Mouse (Mus musculus): ENCODE data around the gene Sbf1. TPM values are rescaled to one million over a fixed set of nuclear protein-coding genes. Genes with fewer than 3 reads are reported as not detected.

The Sbf1 gene
- polyA plus RNA-seq, 1 experiment from 2014 or later: 76.5 TPM

- Histone ChIP-seq H3K27me3 (ENCODE audit: control insufficient read depth, insufficient read depth, low read length) (no peaks in the 10 kb centered on the region), H3K4me1 (replicated peaks; ENCODE audit: control insufficient read depth, insufficient read depth, low read length) (peaks cover 11% of the 10 kb centered on the region; the same call in 1 of the 2 replicates), H3K9me3 (ENCODE audit: control insufficient read depth, low read length) (no peaks in the 10 kb centered on the region), H3K4me2 (ENCODE audit: low read depth, low read length, severe bottlenecking) (peak overlapping the region; percentile 18; the same call in 1 of the 2 replicates), H3K9ac (ENCODE audit: low read length) (no peak overlapping the region), H3K36me3 (ENCODE audit: control insufficient read depth, insufficient read depth, low read length) (no peaks in the 10 kb centered on the region), H3K27ac (ENCODE audit: low read depth, low read length) (no peak overlapping the region), H3K4me3 (ENCODE audit: low read depth, low read length) (no peak overlapping the region)
- no peak for ATAC-seq (replicated peaks; ENCODE audit: low FRiP score)
- WGBS: 79% methylated on average over 4 of the region's 4 CpGs
- DNase-seq (ENCODE audit: low spot score): no peak
Measured at GRCm38 (mm10) chr15:89313359-89313758, 1.8 kb downstream of the Sbf1 start.

GRCm38 (mm10) chr15:89309962-89310498 is 5.1 kb downstream of the Sbf1 start:
- H3K27me3 ChIP-seq (ENCODE audit: control insufficient read depth, insufficient read depth, low read length): no peaks in the 10 kb centered on the region
- 84% methylated on average over 6 of the region's 6 CpGs for WGBS
- no peak overlapping the region for H3K27ac ChIP-seq (ENCODE audit: low read depth, low read length)
- peaks cover 4% of the 10 kb centered on the region for H3K36me3 ChIP-seq (ENCODE audit: control insufficient read depth, insufficient read depth, low read length)
- no peak overlapping the region for H3K9ac ChIP-seq (ENCODE audit: low read length)
- no peak overlapping the region for H3K4me3 ChIP-seq (ENCODE audit: low read depth, low read length)
- DNase-seq (ENCODE audit: low spot score) (no peak), ATAC-seq (replicated peaks; ENCODE audit: low FRiP score) (no peak)
- H3K9me3 ChIP-seq (ENCODE audit: control insufficient read depth, low read length): no peaks in the 10 kb centered on the region
- H3K4me2 ChIP-seq (ENCODE audit: low read depth, low read length, severe bottlenecking): no peak overlapping the region
- H3K4me1 ChIP-seq (replicated peaks; ENCODE audit: control insufficient read depth, insufficient read depth, low read length): peaks cover 8% of the 10 kb centered on the region; the same call in 1 of the 2 replicates

- Histone ChIP-seq H3K4me1 (replicated peaks; ENCODE audit: control insufficient read depth, insufficient read depth, low read length) (peaks cover 2% of the 10 kb centered on the region; the same call in 1 of the 2 replicates), H3K27me3 (ENCODE audit: control insufficient read depth, insufficient read depth, low read length) (no peaks in the 10 kb centered on the region), H3K9me3 (ENCODE audit: control insufficient read depth, low read length) (no peaks in the 10 kb centered on the region), H3K9ac (ENCODE audit: low read length) (no peak overlapping the region), H3K4me2 (ENCODE audit: low read depth, low read length, severe bottlenecking) (no peak overlapping the region), H3K27ac (ENCODE audit: low read depth, low read length) (no peak overlapping the region), H3K36me3 (ENCODE audit: control insufficient read depth, insufficient read depth, low read length) (peaks cover 4% of the 10 kb centered on the region), H3K4me3 (ENCODE audit: low read depth, low read length) (no peak overlapping the region)
- DNase-seq (ENCODE audit: low spot score) (peak; percentile 34), ATAC-seq (replicated peaks; ENCODE audit: low FRiP score) (no peak)
- 89% methylated on average over 7 of the region's 7 CpGs for WGBS
Measured at GRCm38 (mm10) chr15:89308406-89309139, 6.5 kb downstream of the Sbf1 start.

- no peak for DNase-seq (ENCODE audit: low spot score)
- ATAC-seq (replicated peaks; ENCODE audit: low FRiP score): no peak
- H3K4me3 ChIP-seq (ENCODE audit: low read depth, low read length): no peak overlapping the region
- WGBS: 92% methylated on average over 13 of the region's 13 CpGs
- H3K9me3 ChIP-seq (ENCODE audit: control insufficient read depth, low read length): no peaks in the 10 kb centered on the region
- no peaks in the 10 kb centered on the region for H3K4me1 ChIP-seq (replicated peaks; ENCODE audit: control insufficient read depth, insufficient read depth, low read length)
- no peak overlapping the region for H3K4me2 ChIP-seq (ENCODE audit: low read depth, low read length, severe bottlenecking)
- H3K27me3 ChIP-seq (ENCODE audit: control insufficient read depth, insufficient read depth, low read length): no peaks in the 10 kb centered on the region
- no peak overlapping the region for H3K27ac ChIP-seq (ENCODE audit: low read depth, low read length)
- H3K36me3 ChIP-seq (ENCODE audit: control insufficient read depth, insufficient read depth, low read length): peaks cover 4% of the 10 kb centered on the region
- H3K9ac ChIP-seq (ENCODE audit: low read length): no peak overlapping the region
Measured at GRCm38 (mm10) chr15:89307461-89307860, 7.7 kb downstream of the Sbf1 start.

GRCm38 (mm10) chr15:89305966-89306365 is 9.1 kb downstream of the Sbf1 start:
- 72% methylated on average over 1 of the region's 1 CpGs for WGBS
- DNase-seq (ENCODE audit: low spot score) (no peak), ATAC-seq (replicated peaks; ENCODE audit: low FRiP score) (no peak)
- no peak overlapping the region for H3K9ac ChIP-seq (ENCODE audit: low read length)
- H3K4me2 ChIP-seq (ENCODE audit: low read depth, low read length, severe bottlenecking): no peak overlapping the region
- no peak overlapping the region for H3K27ac ChIP-seq (ENCODE audit: low read depth, low read length)
- no peaks in the 10 kb centered on the region for H3K27me3 ChIP-seq (ENCODE audit: control insufficient read depth, insufficient read depth, low read length)
- no peaks in the 10 kb centered on the region for H3K9me3 ChIP-seq (ENCODE audit: control insufficient read depth, low read length)
- no peaks in the 10 kb centered on the region for H3K4me1 ChIP-seq (replicated peaks; ENCODE audit: control insufficient read depth, insufficient read depth, low read length)
- peaks cover 11% of the 10 kb centered on the region for H3K36me3 ChIP-seq (ENCODE audit: control insufficient read depth, insufficient read depth, low read length)
- H3K4me3 ChIP-seq (ENCODE audit: low read depth, low read length): no peak overlapping the region

GRCm38 (mm10) chr15:89300600-89300999 is 14.5 kb downstream of the Sbf1 start:
- Histone ChIP-seq H3K9me3 (ENCODE audit: control insufficient read depth, low read length) (no peaks in the 10 kb centered on the region), H3K27me3 (ENCODE audit: control insufficient read depth, insufficient read depth, low read length) (no peaks in the 10 kb centered on the region), H3K4me3 (ENCODE audit: low read depth, low read length) (no peak overlapping the region), H3K9ac (ENCODE audit: low read length) (no peak overlapping the region), H3K4me1 (replicated peaks; ENCODE audit: control insufficient read depth, insufficient read depth, low read length) (no peaks in the 10 kb centered on the region), H3K36me3 (ENCODE audit: control insufficient read depth, insufficient read depth, low read length) (peaks cover 10% of the 10 kb centered on the region), H3K27ac (ENCODE audit: low read depth, low read length) (no peak overlapping the region), H3K4me2 (ENCODE audit: low read depth, low read length, severe bottlenecking) (no peak overlapping the region)
- WGBS: 96% methylated on average over 8 of the region's 8 CpGs
- DNase-seq (ENCODE audit: low spot score) (no peak), ATAC-seq (replicated peaks; ENCODE audit: low FRiP score) (no peak)

- WGBS: 91% methylated on average over 13 of the region's 13 CpGs
- no peak overlapping the region for H3K9ac ChIP-seq (ENCODE audit: low read length)
- peaks cover 10% of the 10 kb centered on the region for H3K36me3 ChIP-seq (ENCODE audit: control insufficient read depth, insufficient read depth, low read length)
- no peak overlapping the region for H3K27ac ChIP-seq (ENCODE audit: low read depth, low read length)
- no peak for ATAC-seq (replicated peaks; ENCODE audit: low FRiP score)
- H3K4me3 ChIP-seq (ENCODE audit: low read depth, low read length): no peak overlapping the region
- H3K4me2 ChIP-seq (ENCODE audit: low read depth, low read length, severe bottlenecking): no peak overlapping the region
- no peak for DNase-seq (ENCODE audit: low spot score)
- no peaks in the 10 kb centered on the region for H3K4me1 ChIP-seq (replicated peaks; ENCODE audit: control insufficient read depth, insufficient read depth, low read length)
- no peaks in the 10 kb centered on the region for H3K9me3 ChIP-seq (ENCODE audit: control insufficient read depth, low read length)
- no peaks in the 10 kb centered on the region for H3K27me3 ChIP-seq (ENCODE audit: control insufficient read depth, insufficient read depth, low read length)
Measured at GRCm38 (mm10) chr15:89300180-89300579, 14.9 kb downstream of the Sbf1 start.

GRCm38 (mm10) chr15:89297695-89298094 is 17.4 kb downstream of the Sbf1 start:
- no peaks in the 10 kb centered on the region for H3K4me1 ChIP-seq (replicated peaks; ENCODE audit: control insufficient read depth, insufficient read depth, low read length)
- 96% methylated on average over 2 of the region's 2 CpGs for WGBS
- DNase-seq (ENCODE audit: low spot score) (no peak), ATAC-seq (replicated peaks; ENCODE audit: low FRiP score) (no peak)
- H3K4me2 ChIP-seq (ENCODE audit: low read depth, low read length, severe bottlenecking): no peak overlapping the region
- H3K9ac ChIP-seq (ENCODE audit: low read length): no peak overlapping the region
- H3K9me3 ChIP-seq (ENCODE audit: control insufficient read depth, low read length): no peaks in the 10 kb centered on the region
- no peak overlapping the region for H3K4me3 ChIP-seq (ENCODE audit: low read depth, low read length)
- no peak overlapping the region for H3K27ac ChIP-seq (ENCODE audit: low read depth, low read length)
- no peaks in the 10 kb centered on the region for H3K27me3 ChIP-seq (ENCODE audit: control insufficient read depth, insufficient read depth, low read length)
- H3K36me3 ChIP-seq (ENCODE audit: control insufficient read depth, insufficient read depth, low read length): peaks cover 14% of the 10 kb centered on the region

GRCm38 (mm10) chr15:89296465-89296864 is 18.6 kb downstream of the Sbf1 start:
- H3K36me3 ChIP-seq (ENCODE audit: control insufficient read depth, insufficient read depth, low read length): peaks cover 12% of the 10 kb centered on the region; the same call in 1 of the 2 replicates
- no peaks in the 10 kb centered on the region for H3K9me3 ChIP-seq (ENCODE audit: control insufficient read depth, low read length)
- H3K27me3 ChIP-seq (ENCODE audit: control insufficient read depth, insufficient read depth, low read length): no peaks in the 10 kb centered on the region
- no peaks in the 10 kb centered on the region for H3K4me1 ChIP-seq (replicated peaks; ENCODE audit: control insufficient read depth, insufficient read depth, low read length)
- no peak overlapping the region for H3K9ac ChIP-seq (ENCODE audit: low read length)
- no peak overlapping the region for H3K4me2 ChIP-seq (ENCODE audit: low read depth, low read length, severe bottlenecking)
- H3K4me3 ChIP-seq (ENCODE audit: low read depth, low read length): no peak overlapping the region
- DNase-seq (ENCODE audit: low spot score) (no peak), ATAC-seq (replicated peaks; ENCODE audit: low FRiP score) (no peak)
- 100% methylated on average over 1 of the region's 1 CpGs for WGBS
- no peak overlapping the region for H3K27ac ChIP-seq (ENCODE audit: low read depth, low read length)

Measured in forebrain, embryonic 11.5 days (tissue).